Mouse (Mus musculus) cerebellum, adult 9-11 months (tissue): ENCODE results near the gene Klhl33.
"Not testable (repeated sequence)": the region's sequence is repeated elsewhere in the genome, so short reads cannot be mapped to it uniquely, and the experiment has no call there.

Source experiments
- DNase-seq: peaks from one replicate; pipeline ENCODE4 v3.0.0; 2022

Gene Klhl33

GRCm38 (mm10) chr14:50903973-50904827 lies 6.9 kb upstream of the Klhl33 start:
- peak; percentile 77 for DNase-seq

- not testable (repeated sequence) for DNase-seq
These were observed 685 bp upstream of the Klhl33 start for GRCm38 (mm10) chr14:50897992-50898391.

DNA sequence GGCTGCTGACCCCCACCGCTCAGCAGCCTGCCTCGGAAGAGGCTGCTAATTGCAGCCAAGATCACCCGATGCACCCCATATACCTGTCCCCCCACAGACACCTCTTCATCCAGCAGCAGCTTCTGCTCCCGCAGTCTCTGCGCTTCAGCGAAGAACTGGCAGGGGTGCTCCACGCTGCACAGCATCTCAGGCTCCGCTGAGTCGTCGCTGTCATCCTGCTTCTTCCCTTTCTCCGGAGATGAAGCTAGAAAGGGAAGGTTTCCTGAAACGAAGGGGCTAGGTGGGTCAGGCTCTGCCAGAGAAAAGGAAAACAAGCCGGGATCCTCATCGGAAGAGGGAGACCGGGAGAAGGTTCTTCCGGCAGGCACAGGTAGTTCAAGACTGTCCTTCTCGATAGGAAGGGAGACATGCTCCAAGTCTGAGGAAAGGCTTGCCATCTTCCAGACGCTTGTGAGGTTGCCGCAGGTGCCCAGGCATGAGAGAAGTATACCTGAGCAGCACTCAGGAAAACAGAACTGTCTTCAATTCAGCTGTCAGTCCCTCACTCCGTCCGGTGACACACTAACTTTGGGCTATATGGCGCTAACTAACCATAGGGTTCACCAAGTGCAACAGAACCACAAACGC lies 447 bp downstream of the Klhl33 start:
- no peak for DNase-seq

DNA sequence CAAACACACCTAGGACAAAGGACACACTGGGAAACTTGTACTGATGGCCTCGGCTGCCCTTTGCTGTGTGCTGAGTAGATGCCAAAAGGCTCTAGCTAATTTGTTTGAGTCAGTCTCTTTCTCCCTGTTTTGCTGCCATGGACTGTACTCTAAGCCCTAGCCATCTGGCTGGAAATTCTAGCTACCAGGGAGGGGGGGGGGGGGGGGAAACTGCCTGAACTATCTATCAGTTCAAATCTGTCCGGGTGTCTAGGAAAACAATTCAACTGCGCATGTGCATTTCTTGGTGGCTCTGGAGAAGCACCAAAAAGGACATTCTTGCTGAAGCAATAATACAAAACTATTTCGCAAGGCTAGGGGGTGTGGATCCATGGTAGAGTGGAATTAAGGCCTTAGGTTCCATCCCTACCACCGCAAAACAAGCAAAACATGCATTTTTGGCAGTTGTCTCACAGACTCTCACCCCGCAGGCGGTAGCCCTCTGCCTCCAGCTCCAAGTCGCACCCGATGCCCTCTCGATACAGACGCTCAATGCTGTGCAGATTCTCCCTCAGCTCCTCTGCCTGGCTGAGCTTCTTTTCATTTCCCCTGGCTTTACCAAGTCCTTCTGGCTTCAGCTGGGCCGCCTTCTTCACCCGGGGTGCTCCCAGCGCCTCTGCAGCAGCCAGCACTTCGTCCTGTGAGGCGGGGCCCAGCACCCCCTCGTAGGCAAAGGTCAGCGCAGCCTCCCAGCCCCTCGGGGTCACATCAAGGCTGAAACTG lies 1.1 kb downstream of the Klhl33 start:
- peak; percentile 89 for DNase-seq

GRCm38 (mm10) chr14:50895407-50895806 lies 1.9 kb downstream of the Klhl33 start:
- no peak for DNase-seq

- peak; percentile 48 for DNase-seq
These were observed 4.5 kb downstream of the Klhl33 start for GRCm38 (mm10) chr14:50892541-50893459.

DNA sequence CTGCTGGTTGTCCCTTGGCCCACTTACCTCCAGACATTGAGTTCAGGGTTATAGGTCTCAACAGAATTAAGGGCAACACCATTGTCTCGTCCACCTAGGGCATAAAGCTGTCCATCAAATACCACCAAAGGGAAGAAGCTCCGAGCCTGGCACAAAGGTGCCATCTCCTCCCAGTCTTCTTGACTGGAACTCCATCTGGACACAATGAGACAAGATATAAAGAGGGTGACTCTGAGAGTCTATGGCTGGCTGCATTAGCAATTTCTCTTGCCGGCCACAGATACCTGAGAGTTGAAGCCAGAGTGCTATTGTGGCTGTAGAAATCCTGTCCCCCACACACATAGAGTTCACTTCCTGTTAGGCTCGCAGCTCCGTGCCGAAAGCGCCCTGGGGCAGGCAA lies 5.2 kb downstream of the Klhl33 start:
- DNase-seq: no peak

DNA sequence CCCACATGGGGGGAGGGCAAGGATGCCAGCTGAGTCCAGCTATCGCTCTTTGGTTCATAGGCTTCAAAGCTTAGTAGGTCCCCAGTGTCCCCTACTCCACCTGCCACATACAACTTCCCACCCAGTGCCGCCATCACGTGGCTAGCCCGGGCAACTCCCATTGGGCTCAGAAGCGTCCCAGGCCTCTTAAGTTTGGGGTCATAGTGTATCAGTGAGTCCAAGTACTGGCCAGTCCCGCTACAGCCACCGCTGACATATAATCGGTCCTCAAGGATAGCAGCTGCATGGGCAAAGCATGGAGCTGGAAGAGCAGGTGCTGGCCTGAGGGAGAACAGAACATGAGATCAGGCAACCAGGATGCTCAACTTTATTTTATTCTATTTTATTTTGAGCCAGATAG lies 5.7 kb downstream of the Klhl33 start:
- no peak for DNase-seq

GRCm38 (mm10) chr14:50876236-50876950 lies 20.9 kb downstream of the Klhl33 start:
- DNase-seq: no peak

DNA sequence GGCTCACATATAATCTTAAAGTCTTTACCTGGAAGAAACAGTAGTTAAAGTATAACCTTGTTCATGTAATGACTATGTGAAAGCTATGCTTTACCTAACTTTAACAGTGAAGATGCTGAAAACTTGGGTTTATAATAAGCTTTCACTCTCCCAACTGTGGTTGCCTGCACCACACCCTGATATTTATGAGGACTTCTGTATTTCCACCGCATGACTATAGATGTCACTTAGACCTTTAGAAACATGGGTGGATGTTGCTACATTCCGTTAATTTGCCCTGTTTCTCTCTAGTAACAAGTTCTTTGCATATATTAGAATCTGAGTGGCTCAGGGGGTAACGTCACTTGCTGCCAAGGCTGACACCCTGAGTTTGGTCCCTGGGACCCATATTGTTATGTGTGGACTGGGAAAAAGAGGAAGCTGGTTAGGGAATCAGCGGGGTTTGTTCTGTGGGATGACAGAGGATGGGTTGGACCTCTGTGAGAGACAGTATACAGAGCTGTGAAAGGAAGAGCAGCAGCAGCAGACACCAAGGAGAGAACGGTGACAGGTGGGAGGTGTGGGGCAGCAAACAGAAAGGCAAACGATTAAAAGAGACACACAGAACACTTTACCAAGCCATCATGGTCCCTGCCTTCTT lies 21.6 kb downstream of the Klhl33 start:
- no peak for DNase-seq

DNA sequence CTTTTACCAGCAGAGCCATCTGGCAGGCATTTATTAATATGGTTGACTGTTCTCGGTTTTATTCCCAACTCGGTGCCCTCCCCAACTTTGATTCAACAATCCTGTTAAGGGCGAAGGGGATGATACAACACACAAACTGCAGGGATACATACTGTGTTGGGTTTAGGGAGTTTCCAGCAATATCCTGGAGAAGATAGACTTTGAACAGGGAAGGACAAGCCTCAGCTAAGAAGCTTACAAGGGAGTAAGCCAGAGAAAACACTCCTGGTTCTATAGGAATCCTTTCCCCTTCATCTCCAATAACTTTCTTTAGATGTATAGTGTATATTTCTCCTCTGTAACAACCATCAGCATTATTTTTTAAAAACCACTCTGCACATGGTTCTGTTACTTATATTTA lies 22.1 kb downstream of the Klhl33 start:
- no peak for DNase-seq

DNA sequence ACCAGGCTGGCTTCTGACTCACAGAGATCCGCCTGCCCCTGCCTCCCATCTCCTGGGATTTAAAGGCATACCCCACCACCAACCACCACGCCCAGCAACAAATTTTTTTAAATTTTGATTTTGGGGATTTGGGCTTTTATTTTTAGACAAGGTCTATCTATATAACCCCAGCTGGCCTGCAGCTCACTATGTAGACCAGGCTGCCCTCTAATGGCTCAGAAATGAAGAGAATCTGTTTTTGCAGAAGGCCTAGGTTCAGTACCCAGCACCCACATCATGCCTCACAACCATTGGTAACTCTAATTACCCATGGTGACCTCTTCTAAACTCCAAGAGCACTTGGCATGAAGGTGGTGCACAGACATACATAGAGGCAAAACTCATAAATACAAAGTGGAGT lies 26.0 kb downstream of the Klhl33 start:
- peak; percentile 15 for DNase-seq

- DNase-seq: no peak
These were observed 26.5 kb downstream of the Klhl33 start for GRCm38 (mm10) chr14:50870805-50871143.

GRCm38 (mm10) chr14:50869889-50870804 lies 27.2 kb downstream of the Klhl33 start, which contains the start of gene Tep1:
TSS of gene Tep1 (minus strand) at chr14:50870560.
- DNase-seq: peak; percentile 86

DNA sequence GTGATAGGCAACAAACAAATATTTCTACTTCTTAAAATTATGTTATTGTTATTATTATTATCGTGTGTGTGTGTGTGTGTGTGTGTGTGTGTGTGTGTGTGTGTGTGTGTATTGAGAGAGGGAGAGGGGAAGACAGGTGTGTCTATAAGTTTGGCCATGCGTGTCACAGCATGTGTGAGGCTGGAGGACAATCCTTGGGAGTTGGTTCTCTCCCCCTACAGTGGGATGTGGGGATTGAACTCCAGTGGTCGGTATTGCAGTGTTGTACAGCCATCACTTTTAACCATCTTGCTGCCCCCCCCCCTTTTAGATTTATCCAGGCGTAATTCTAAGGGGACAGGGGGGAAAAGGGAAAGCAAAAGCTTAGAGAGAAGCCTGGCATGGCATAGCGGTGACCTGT lies 28.7 kb downstream of the Klhl33 start:
- DNase-seq: no peak

GRCm38 (mm10) chr14:50868211-50868610 lies 29.1 kb downstream of the Klhl33 start:
- DNase-seq: no peak

- DNase-seq: no peak
These were observed 30.3 kb downstream of the Klhl33 start for GRCm38 (mm10) chr14:50866966-50867365.

DNA sequence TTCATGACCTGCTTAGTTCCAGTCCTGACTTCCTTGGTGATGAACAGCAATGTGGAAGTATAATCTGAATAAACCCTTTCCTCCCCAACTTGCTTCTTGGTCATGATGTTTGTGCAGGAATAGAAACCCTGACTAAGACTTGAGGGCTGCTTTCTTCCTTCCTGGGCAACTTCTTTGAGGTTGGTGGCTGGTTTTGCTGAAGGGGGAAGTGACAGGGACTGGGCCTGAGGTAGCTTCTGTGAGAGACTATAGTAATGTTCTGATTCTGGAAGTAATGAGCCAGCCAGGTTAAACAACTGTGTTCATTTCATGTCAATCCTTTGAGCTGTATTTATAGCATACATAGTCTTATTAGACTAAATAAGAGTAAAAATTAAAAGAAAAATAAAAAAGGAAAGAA lies 32.3 kb downstream of the Klhl33 start:
- not testable (repeated sequence) for DNase-seq

DNA sequence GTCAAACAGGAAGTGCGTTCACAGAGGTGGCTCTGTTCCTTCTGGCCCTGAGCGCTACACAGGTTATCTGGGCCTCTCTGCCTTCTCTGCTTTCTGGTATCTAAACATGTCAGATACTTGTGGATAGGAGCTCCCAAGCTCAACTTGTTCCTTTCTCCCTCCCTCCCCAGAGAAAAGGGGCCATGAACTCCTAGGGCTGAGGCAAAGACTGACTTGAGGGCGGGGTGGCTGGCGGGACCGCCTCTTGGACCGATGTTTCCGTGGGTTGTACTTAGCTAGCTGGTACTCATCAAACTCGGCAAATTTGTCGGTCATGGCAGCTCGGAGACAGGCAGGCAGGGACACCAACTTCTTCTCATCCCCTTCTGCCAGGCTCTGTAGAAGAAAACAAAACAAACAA lies 34.7 kb downstream of the Klhl33 start:
- DNase-seq: no peak

DNA sequence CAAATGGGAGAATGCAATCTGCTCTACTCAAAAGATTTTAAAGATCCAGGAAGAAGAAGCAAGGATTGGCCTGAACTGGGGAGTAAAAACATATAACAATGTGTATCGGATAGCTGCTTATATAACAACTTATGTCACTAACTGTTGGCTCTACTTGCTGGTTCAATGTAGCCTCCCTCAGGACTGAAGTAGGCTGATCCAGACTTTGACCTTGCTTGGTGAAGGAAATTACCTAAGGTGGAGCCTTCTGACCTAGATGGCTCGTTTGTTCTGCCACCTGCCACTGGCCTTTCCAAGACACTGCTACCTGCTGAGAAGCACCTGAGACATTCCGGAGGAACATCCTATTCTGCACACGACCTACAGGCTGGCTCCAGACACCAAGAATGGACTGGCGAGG lies 41.5 kb downstream of the Klhl33 start:
- DNase-seq: no peak
